Mouse (Mus musculus) ovary, postnatal 10 days (tissue): Measurements from ENCODE around the gene Tpra1.

ENCODE experiments used
- DNase-seq: peaks from one replicate; pipeline ENCODE4 v3.0.0; 2022; ENCODE audit warnings: low spot score

Gene Tpra1

DNA sequence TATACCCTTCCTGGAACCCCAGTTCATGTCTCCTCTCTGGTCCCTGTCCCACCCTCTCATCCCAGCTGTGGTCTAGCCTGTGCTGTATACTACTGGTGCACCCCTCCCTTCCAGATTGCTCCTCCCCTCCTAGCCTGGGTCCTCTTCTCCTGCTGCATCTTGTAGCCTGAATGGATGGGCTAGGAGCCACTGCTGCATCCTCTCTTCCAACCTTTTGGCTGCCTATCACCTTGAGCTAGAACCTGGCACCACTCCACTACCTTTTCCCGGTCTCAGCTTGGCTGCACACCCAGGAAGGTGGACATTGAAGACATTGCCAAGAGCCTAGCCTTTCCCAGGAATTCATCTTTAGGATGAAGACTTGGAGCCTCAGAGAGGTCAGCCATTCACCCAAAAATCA is 26.0 kb downstream of the Tpra1 start:
- no peak for DNase-seq

DNA sequence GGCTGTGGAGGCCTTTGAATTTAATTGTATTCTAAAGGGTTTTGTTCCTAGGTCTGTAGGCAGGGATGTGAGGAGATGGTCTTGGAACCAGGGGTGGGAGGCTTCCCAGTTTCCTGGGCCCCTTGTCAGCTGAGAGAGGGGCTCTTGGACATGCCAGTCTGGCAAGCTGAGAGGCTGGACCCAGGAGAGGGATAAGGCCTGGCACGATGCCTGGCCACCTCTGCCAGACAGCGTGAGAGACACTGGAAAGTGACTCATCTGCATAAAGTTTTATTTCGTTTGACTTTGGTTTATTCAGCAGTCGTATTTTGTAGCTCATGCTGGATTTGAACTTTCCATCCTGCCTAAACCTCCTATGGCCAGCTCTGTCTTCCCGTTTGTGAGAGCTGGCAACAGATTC is 26.5 kb downstream of the Tpra1 start:
- no peak for DNase-seq

DNA sequence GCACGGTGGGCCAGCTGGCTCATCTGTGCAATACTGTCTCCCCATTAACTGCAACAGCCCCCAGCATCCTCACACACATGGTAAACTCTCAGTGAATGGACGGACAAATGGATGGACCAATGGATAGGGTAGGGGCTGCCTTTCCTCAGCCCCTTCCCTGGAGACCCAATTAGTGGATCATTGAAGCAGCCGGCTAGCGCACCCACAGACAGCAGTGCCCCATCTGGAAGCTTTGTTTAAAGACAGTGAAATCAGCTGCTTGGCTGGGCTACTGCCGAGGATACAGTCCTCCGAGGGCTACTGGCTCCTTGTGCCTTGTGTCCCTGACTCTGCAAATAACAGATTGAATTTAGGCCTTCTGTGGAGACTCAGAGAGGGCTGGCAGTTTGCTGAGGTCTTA is 27.4 kb downstream of the Tpra1 start:
- DNase-seq: no peak

DNA sequence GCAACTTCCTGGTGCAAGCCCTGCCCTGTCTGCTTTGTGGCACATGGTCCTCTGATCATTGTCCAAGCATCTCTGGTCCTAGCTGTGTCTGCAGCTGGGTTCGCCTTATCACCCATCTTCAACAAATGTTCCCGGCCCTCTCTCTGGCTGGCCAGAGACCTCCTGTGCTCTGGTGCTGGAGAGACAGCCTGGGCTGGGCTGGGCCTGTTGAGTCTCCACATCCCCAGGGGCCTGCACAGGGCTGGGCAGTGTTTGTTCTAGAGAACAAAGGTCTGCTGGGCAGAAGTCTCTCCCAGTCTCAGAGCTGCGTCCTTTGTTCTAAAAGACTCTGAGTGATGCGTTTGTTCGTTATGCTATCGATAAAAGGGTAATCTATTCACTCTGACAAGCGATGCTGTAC is 28.0 kb downstream of the Tpra1 start:
- DNase-seq: no peak

DNA sequence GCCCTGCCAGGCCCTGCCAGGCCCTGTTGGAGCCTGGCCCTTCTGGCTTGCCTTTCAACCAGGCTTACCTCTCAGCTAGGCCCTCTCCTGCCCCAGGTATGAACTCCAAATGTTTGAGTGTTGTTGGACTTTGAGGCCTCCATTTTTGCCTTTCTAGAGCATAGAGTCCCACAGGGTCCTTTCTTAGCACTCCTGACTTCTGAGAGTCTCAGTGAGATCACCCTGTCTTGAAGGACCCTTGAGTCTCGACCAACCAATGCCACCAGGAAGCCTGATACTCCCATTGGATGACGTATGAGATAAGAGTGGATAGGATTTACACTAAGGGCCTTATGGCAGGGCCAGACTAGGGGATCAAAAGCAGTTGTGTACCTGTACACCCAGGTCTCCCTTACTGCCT is 29.4 kb downstream of the Tpra1 start:
- no peak for DNase-seq

DNA sequence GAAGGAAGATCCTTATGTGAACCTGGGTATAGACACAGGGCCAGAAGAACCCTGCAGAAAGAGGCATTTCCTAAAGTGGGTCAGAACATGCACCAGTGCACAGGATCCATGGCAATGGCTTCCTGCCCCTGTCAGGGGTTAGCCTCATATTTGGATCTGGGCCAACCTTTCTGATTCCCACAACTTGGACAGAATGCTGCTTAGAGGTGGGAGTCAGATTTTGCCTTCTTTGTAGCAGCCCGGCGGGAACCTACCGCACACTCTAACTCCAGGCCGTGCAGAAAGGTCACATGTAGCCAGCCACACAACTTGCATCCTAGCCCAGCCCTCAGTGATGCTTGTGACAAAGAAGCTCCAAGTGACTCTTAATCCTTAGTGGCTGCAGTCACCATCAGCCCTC is 32.1 kb downstream of the Tpra1 start:
- DNase-seq: no peak

DNA sequence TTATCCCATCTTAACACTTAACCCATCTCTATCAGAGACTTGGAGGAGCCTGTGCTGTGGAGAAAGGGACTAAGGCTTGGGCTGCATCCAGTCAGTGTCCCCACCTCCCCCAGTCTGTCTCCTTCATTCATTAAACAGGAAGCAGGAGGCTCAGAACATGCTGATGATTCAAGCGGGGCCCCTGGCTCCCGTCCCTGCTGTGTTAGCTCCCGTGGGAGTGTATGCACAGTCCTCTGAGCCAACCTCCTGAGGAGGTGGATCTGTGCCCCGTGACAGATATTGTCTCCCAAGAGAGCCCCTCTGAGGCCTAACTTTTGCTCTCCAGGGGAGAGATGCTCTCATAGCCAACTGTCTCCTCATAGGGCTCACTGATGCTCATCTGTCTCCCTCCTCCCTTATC is 32.8 kb downstream of the Tpra1 start:
- DNase-seq: no peak

DNA sequence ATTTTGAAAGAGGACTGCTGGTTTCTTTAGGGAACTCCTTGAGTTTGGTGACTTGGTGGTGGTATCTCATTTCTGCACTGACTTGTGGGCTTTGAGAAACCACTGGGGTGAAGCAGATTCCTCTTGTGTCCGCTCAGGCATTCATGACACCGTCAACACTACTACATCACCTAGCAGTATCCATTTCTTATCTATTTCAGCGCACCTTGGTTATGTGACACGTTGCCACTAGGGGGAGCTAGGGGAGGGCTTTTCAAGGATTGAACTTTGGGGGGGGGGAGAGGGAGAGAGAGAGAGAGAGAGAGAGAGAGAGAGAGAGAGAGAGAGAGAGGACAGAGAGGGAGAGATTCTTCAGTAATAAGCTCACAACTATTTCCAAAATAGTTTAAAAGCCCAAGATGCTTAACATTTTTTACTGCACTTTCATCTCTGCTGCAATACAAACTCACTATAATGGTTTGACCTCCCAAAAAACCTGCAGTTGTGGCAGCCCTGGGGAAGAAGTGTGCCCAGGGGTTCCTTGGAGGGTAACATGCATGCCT is 33.8 kb downstream of the Tpra1 start:
- DNase-seq: no peak

DNA sequence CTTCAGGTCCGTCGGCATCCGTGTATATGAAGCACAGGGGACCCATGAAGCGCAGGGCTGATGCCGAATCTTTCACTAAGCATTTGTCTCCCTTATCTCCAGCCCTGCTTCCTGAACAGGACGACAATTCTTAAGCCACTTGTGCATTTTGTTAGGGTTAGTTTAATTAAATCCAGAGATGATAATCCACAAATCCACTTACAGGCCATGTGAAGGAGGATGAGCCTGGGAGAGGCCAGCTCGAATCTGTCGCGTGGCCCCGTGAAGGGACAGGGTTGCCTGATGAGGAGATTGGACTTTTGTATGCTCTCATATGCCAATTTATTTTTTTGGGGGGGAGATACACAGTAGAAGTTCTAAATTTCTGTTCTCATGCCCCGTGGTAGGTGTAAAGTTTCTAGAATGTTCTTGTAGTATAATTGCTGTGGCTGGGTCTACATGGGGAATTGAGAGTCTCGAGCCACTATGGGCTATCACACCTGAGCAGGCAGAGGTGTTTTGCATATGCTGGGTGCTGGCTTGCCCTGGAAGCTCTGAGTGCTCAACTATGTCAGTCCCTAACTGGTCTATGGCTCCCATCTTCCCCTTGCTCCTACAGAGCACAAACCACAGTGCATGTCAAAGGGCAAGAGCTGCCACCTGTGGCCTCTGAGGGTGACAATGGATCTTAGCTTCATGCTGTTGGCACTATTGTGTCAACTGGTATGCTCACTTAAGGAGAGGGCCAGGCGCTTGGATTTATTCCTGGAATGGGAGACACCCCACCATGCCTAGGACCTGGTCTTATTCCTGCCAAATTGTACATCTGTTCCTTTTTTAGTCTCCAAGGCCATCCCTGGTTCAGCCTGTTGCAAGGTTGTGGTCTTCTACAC is 34.5 kb downstream of the Tpra1 start:
- no peak for DNase-seq

DNA sequence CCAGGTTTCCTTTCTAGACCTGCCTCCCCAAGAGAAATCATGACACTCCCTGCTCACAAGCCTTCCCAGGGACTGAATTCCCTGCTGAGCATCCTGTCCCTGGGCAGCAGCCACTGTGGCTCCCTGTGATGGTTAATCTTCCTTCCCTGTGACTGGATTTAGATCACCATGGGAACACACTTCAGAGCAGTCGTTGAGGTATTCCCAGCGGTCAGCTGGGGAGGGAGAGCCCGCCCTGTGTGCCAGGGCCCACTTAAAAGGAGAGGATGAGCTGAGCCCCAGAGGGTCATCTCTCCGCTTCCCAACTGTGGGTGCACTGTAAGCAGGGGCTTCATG is 35.1 kb downstream of the Tpra1 start:
- DNase-seq: no peak

DNA sequence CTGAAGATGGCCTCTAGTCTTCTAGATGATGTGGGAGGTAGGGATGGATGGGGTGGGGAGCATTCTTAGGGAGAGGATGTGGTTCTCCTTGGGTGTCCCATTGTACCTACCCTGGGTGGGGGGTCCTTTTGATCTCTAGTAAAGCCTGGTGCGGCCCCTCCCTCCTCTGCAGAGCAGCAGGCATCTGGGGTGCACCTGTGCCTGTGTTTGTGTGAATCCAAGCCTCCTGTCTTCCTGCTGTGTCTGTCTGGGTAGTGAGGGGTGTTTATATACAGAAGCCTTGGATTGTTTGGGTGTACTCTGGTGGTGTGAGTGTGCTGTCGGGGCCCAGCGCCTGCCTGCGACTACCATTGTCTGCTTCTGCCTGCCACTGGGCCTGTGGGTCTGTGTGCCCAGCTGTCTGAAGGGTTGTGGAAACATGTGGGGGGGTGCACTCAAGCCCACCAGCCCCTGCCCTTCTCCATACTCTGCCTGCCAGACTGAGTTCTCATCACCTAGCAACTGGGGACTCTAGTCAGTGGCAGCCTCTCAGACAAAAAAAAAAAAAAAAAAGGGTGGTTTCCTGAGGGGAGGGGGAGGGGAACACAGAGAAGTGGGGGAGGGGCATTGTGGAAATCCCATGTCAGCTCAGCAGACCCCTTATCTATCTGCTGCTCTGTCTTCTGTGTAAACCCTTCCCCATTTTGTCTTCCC is 36.1 kb downstream of the Tpra1 start:
- no peak for DNase-seq

DNA sequence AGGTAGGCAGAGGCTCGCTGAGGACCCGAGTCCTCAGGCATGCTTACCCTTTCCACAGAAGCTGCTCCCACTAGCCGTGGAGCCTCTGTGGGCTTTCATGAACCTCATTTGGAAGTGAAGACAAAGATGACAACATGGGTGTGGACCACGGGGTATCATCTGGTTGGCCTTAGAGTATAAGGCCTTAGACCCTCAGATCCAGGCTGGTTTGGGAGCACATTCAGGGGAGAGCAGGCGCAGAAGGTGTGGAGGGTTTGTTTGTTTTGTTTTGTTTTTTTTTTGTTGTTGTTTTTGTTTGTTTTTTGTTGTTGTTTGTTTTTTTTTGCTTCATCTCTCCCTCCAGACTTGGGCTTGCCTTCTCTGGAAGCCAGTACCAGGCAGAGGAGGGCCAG is 36.6 kb downstream of the Tpra1 start:
- no peak for DNase-seq

DNA sequence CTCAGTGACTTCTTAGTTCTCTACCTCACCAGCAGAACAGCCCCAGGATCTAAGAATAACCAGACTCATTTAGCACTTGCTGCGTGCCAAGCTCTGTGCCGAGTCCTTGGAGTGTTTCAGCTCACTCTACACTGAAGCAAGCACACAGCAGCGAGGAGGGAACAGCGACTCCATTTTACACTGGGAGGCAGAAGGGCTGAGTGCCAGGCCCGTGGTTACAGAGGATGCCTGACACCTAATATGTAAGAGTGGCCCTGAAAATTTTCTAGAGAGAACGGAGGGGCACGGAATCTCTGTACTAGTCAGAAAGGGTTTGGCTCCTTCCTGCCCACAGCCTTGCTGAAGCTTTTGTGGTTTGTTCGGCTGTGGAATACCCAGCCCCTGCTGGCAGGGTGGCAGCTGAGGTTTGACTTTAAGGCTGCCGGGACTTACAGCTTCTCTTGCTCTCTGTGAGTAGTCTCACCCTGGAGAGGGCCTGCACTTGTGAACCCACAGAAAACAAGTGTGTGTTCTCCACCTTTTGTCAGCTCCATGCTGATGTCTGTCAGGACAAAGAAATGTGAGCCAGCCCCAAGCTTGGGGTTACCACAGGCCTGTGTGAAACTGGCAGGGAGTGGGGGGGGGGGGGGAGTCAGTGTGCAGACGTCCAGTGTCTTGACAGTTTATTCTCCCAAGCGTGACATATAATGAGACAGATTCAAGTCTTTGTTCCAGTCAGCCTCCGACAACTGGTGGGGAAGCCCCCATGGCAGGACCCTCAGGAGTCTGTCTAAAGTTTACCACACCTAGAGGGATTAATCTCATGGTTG is 37.4 kb downstream of the Tpra1 start:
- DNase-seq: no peak

DNA sequence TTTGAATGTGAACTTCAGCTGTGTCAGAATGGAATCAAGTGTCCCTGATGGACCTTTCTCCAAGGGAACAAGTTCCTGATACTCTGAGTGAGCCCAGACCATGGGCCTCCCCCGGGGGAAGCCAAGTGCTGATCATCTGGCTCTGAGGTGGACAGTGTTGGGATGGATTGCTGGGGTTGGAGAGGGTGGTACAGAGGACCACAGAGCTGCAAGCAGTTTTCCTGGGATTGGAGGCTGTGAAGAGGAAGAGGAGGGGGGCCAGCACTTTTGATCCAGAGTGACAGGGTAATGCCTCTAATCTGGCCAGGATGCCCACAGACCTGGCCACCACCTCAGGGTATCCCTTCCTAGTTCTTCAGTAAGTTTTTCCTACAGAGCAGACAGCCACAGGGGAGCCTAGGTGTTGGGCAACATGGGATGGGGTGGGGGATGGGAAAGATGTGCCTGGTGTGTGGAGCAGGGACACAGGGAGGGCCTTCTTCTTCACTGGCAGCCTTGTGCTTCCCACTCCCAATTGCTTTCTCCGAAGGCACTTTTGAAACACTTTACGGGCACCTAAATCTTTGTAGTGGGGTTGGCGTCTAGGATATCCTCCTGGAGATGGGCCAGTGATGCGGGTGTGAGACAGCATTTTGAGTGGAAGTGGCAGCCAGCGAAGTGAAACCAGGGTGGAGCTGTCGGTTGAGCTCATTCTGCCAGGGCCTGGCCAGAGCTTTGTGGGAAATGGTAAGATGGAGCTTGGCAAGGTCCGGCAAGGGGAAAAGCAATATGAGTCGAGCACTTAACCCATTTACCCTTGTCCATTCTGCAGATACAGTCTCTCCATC is 38.3 kb downstream of the Tpra1 start:
- no peak for DNase-seq

DNA sequence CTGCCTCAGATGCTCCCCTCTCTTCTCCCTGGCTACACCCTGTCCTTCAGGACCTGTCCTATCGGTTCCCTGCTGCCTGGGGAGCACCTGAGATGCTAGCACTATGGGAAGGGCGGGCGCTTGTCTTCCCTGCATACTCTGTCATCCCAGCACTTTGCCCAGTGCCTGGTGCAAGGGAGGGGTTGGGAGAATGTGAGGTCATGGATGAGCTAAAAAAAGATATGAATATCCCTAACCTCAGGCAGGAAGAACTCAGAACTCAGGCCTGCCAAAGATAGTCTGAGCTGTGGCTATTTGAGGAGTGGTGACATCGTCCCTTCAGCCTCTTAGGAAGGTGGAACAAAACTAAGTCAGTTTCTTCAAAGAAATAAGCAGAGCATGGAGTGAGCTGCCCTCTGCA is 39.6 kb downstream of the Tpra1 start:
- DNase-seq: no peak

DNA sequence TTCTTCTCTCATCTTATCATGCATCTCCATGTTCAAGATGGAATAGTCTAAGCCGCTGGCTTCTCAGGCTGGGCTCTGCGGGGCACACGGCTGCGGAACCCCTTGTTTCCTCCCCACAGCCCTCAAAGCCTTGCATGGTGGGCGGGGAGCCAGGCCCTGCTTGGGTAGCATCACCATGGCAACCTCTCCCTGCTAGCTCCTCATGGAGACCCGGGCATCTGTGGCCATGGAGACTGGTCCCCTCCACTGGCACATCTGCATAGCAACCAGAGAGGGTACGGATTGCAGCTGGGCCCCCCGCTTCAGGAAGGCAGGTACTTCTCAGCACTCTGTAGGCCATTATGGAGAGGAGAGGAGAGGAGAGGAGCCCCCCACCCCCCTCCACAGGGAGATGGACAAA is 40.5 kb downstream of the Tpra1 start:
- no peak for DNase-seq

DNA sequence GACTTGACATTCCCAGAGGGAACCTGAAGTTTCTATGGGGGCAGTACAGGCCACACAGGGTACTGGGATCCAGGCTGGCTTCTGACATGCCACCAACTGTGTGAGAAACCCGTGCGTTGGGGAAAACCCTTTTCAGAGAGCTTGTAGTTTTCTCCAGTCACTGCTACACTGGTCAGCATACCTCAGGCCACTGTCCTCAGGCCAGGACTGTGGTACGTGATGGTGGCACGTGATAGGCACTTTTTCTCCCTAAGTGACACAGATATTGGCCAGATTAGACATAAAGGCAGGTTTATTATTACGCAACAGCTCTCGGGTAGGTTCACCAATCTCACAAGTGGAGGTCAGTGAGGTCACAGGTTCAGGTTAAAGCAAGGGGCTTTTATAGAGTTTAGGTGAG is 41.6 kb downstream of the Tpra1 start:
- no peak for DNase-seq

DNA sequence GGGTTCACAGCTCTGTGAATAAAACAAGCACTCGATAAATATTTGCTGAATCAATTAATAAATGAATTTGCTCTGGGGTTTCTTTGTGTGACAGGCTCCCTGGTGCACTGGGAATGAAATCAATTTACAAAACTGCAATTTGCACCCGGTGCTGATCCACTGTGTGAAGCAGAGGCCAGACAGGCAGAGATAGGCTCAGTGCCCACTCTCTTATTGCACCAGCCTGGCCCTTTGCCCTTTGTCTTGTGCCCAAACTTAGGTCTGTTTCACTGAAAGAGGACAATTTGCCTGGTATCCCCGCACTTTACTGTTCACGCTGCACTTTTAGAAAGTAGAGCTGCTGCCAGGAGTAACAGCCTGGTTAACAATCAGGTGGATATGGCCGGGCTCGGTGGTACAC is 44.4 kb downstream of the Tpra1 start:
- no peak for DNase-seq

DNA sequence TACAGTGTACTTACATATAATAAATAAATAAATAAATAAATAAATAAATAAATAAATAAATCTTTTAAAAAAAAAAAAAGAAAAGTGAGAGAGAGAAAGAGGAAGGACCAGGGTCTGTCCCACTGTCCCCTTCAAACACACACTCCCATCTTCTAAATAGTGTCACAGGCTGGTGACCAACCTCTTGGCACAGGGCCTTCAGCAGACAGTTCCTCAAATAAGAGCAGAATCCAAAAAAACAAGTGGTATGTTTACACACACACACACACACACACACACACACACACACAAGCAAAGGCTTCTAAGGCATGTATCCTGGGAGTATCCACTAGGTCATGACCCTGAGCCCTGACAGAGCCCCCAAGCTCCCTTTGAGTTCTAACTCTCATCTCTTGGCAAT is 45.7 kb downstream of the Tpra1 start:
- DNase-seq: no peak

DNA sequence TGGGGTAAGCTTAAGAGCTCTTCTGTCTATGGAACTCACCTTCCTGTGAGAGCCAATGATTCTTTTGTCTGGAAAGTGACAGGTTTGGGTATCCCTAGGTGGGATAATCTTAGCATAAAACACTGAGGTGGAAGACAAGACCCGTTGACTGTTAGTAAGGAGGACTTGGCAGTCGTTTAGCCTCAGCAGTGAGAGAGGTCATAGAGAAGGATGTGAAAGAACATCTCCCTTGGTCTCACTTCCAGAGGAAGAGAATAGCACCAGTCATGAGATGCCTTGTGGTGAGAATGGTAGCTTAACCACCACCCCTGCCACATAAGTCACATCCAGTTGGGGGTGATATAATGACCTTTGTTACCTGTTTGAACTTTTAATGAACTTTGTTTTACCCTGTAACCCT is 54.7 kb downstream of the Tpra1 start:
- DNase-seq: no peak

DNA sequence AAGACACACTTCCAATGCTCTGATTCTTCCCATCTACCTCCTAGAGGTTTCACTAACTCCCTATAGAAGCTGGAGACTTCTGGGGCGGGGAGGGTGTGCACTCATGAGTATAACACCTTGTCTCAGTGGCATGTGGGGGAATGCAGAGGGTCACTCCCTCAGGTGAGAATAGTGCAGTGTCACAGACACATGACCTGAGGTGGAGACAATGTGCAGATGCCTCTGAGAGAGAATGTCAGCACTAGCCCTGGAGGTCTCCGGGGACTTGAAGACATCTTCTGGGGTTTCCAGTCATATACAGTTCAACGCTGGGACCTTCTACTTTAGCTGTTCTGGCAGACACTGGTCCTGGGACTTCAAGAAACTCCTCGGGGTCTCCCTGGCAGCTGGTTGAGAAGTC is 55.3 kb downstream of the Tpra1 start:
- DNase-seq: no peak

DNA sequence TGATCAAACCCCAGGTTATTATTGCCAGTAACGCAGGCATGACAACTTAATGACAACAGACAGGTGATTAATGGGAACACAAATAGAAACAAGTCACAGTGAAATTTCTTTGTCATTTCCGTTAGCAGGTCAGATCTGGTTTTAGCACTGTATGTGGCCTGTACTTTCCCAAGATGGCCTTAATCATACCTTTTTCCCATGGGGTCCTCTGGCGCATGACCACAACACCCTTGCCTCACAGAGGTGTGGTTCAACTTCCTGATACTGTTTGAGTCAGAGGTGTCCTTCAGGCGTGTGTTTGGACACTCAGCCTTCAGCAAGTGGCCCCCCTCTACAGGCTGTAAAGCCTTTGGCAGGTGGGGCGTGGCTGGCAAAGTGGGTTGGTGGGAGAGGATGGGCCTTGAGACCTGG is 55.8 kb downstream of the Tpra1 start:
- DNase-seq: no peak
